Mouse (Mus musculus): ENCODE data around the gene Arntl. TPM values are rescaled to one million over a fixed set of nuclear protein-coding genes. Genes with fewer than 3 reads are reported as not detected.
"Not testable (repeated sequence)": the region's sequence is repeated elsewhere in the genome, so short reads cannot be mapped to it uniquely, and the experiment has no call there.

The Arntl gene
- polyA plus RNA-seq, 1 experiment from 2014 or later: 8.9 TPM

- Histone ChIP-seq H3K27me3 (no peaks in the 10 kb centered on the region), H3K4me2 (no peak overlapping the region), H3K9ac (no peak overlapping the region), H3K9me3 (no peaks in the 10 kb centered on the region), H3K4me1 (peaks cover 42% of the 10 kb centered on the region), H3K27ac (no peak overlapping the region), H3K4me3 (no peak overlapping the region), H3K36me3 (no peaks in the 10 kb centered on the region)
- 93% methylated on average over 7 of the region's 7 CpGs for WGBS
- no peak for ATAC-seq (ENCODE audit: insufficient number of reproducible peaks, insufficient read depth, low FRiP score, low TSS enrichment, low read depth)
These were observed 46.6 kb downstream of the Arntl start for GRCm38 (mm10) chr7:113253777-113254405.

- H3K9ac ChIP-seq: no peak overlapping the region
- H3K9me3 ChIP-seq: no peaks in the 10 kb centered on the region
- no peaks in the 10 kb centered on the region for H3K27me3 ChIP-seq
- no peak overlapping the region for H3K4me2 ChIP-seq
- WGBS: 45% methylated on average over 4 of the region's 4 CpGs
- H3K4me3 ChIP-seq: no peak overlapping the region
- ATAC-seq (ENCODE audit: insufficient number of reproducible peaks, insufficient read depth, low FRiP score, low TSS enrichment, low read depth): no peak
- H3K36me3 ChIP-seq: no peaks in the 10 kb centered on the region
- H3K27ac ChIP-seq: no peak overlapping the region
- peaks cover 34% of the 10 kb centered on the region for H3K4me1 ChIP-seq
These were observed 48.8 kb downstream of the Arntl start for GRCm38 (mm10) chr7:113256046-113256445.

- 62% methylated on average over 4 of the region's 4 CpGs for WGBS
- Histone ChIP-seq H3K4me2 (no peak overlapping the region), H3K36me3 (no peaks in the 10 kb centered on the region), H3K4me1 (peaks cover 14% of the 10 kb centered on the region), H3K9me3 (no peaks in the 10 kb centered on the region), H3K4me3 (no peak overlapping the region), H3K27ac (no peak overlapping the region), H3K27me3 (no peaks in the 10 kb centered on the region), H3K9ac (no peak overlapping the region)
- no peak for ATAC-seq (ENCODE audit: insufficient number of reproducible peaks, insufficient read depth, low FRiP score, low TSS enrichment, low read depth)
These were observed 51.2 kb downstream of the Arntl start for GRCm38 (mm10) chr7:113258430-113258829.

GRCm38 (mm10) chr7:113260321-113261167, 53.3 kb downstream of the Arntl start:
- H3K4me2 ChIP-seq: no peak overlapping the region
- no peak for ATAC-seq (ENCODE audit: insufficient number of reproducible peaks, insufficient read depth, low FRiP score, low TSS enrichment, low read depth)
- no peak overlapping the region for H3K4me3 ChIP-seq
- peaks cover 27% of the 10 kb centered on the region for H3K4me1 ChIP-seq
- 61% methylated on average over 21 of the region's 21 CpGs for WGBS
- H3K9me3 ChIP-seq: no peaks in the 10 kb centered on the region
- H3K9ac ChIP-seq: no peak overlapping the region
- H3K36me3 ChIP-seq: no peaks in the 10 kb centered on the region
- no peaks in the 10 kb centered on the region for H3K27me3 ChIP-seq
- no peak overlapping the region for H3K27ac ChIP-seq

- WGBS: 53% methylated on average over 3 of the region's 3 CpGs
- Histone ChIP-seq H3K9me3 (no peaks in the 10 kb centered on the region), H3K4me2 (no peak overlapping the region), H3K9ac (no peak overlapping the region), H3K4me3 (no peak overlapping the region), H3K27me3 (no peaks in the 10 kb centered on the region), H3K27ac (no peak overlapping the region), H3K4me1 (peaks cover 27% of the 10 kb centered on the region), H3K36me3 (no peaks in the 10 kb centered on the region)
- ATAC-seq (ENCODE audit: insufficient number of reproducible peaks, insufficient read depth, low FRiP score, low TSS enrichment, low read depth): no peak
These were observed 54.4 kb downstream of the Arntl start for GRCm38 (mm10) chr7:113261690-113262089.

GRCm38 (mm10) chr7:113262510-113263467, 55.5 kb downstream of the Arntl start:
- not testable (repeated sequence) for H3K9me3 ChIP-seq; H3K4me2 ChIP-seq; H3K9ac ChIP-seq; H3K36me3 ChIP-seq; H3K4me3 ChIP-seq; H3K27ac ChIP-seq; ATAC-seq (ENCODE audit: insufficient number of reproducible peaks, insufficient read depth, low FRiP score, low TSS enrichment, low read depth); H3K27me3 ChIP-seq
- WGBS: 51% methylated on average over 14 of the region's 14 CpGs
- H3K4me1 ChIP-seq: peaks cover 27% of the 10 kb centered on the region

GRCm38 (mm10) chr7:113263990-113264389, 56.7 kb downstream of the Arntl start:
- Histone ChIP-seq H3K4me2 (no peak overlapping the region), H3K4me1 (peaks cover 27% of the 10 kb centered on the region), H3K27me3 (no peaks in the 10 kb centered on the region), H3K9ac (no peak overlapping the region), H3K36me3 (no peaks in the 10 kb centered on the region), H3K27ac (no peak overlapping the region), H3K9me3 (no peaks in the 10 kb centered on the region), H3K4me3 (no peak overlapping the region)
- ATAC-seq (ENCODE audit: insufficient number of reproducible peaks, insufficient read depth, low FRiP score, low TSS enrichment, low read depth): no peak
- 86% methylated on average over 1 of the region's 1 CpGs for WGBS

GRCm38 (mm10) chr7:113268287-113268686, 61.0 kb downstream of the Arntl start:
- Histone ChIP-seq H3K27ac (no peak overlapping the region), H3K4me2 (no peak overlapping the region), H3K9ac (no peak overlapping the region), H3K4me1 (peaks cover 16% of the 10 kb centered on the region), H3K9me3 (no peaks in the 10 kb centered on the region), H3K4me3 (no peak overlapping the region), H3K27me3 (no peaks in the 10 kb centered on the region), H3K36me3 (no peaks in the 10 kb centered on the region)
- WGBS: 81% methylated on average over 9 of the region's 9 CpGs
- no peak for ATAC-seq (ENCODE audit: insufficient number of reproducible peaks, insufficient read depth, low FRiP score, low TSS enrichment, low read depth)

- H3K27me3 ChIP-seq: no peaks in the 10 kb centered on the region
- no peak overlapping the region for H3K9ac ChIP-seq
- H3K4me3 ChIP-seq: no peak overlapping the region
- H3K27ac ChIP-seq: no peak overlapping the region
- no peaks in the 10 kb centered on the region for H3K36me3 ChIP-seq
- H3K4me1 ChIP-seq: peaks cover 14% of the 10 kb centered on the region
- ATAC-seq (ENCODE audit: insufficient number of reproducible peaks, insufficient read depth, low FRiP score, low TSS enrichment, low read depth): no peak
- no peak overlapping the region for H3K4me2 ChIP-seq
- no peaks in the 10 kb centered on the region for H3K9me3 ChIP-seq
These were observed 61.8 kb downstream of the Arntl start for GRCm38 (mm10) chr7:113269081-113269480.

GRCm38 (mm10) chr7:113269921-113270320, 62.7 kb downstream of the Arntl start:
- H3K27ac ChIP-seq: no peak overlapping the region

GRCm38 (mm10) chr7:113270551-113270950, 63.3 kb downstream of the Arntl start:
- H3K9me3 ChIP-seq: no peaks in the 10 kb centered on the region
- no peak overlapping the region for H3K27ac ChIP-seq
- 0 out of 2 replicates have a peak, but pooled peaks cover 2% of the 10 kb centered on the region for H3K4me1 ChIP-seq
- H3K4me2 ChIP-seq: no peak overlapping the region
- H3K36me3 ChIP-seq: no peaks in the 10 kb centered on the region
- no peak overlapping the region for H3K4me3 ChIP-seq
- no peaks in the 10 kb centered on the region for H3K27me3 ChIP-seq
- 79% methylated on average over 10 of the region's 10 CpGs for WGBS
- ATAC-seq (ENCODE audit: insufficient number of reproducible peaks, insufficient read depth, low FRiP score, low TSS enrichment, low read depth): no peak
- H3K9ac ChIP-seq: no peak overlapping the region

More at GRCm38 (mm10) chr7:113269921-113270320, 62.7 kb downstream of the Arntl start:
- WGBS: 64% methylated on average over 3 of the region's 3 CpGs
- no peak overlapping the region for H3K9ac ChIP-seq
- no peak overlapping the region for H3K4me2 ChIP-seq
- H3K27me3 ChIP-seq: no peaks in the 10 kb centered on the region
- peaks cover 7% of the 10 kb centered on the region for H3K4me1 ChIP-seq
- no peak for ATAC-seq (ENCODE audit: insufficient number of reproducible peaks, insufficient read depth, low FRiP score, low TSS enrichment, low read depth)
- H3K9me3 ChIP-seq: no peaks in the 10 kb centered on the region
- H3K36me3 ChIP-seq: no peaks in the 10 kb centered on the region
- no peak overlapping the region for H3K4me3 ChIP-seq
